Mouse (Mus musculus): Measurements from ENCODE around the gene Hpn.

Gene Hpn

GRCm38 (mm10) chr7:31115182-31115581, at the start of gene Hpn:
Gene Hpn (minus strand): TSS chr7:31115290.
- DNase-seq (ENCODE audit: low spot score in 2 of 2), result no peak

- no peak for DNase-seq (ENCODE audit: low spot score in 2 of 2)
These were observed 49.7 kb upstream of the Hpn start for GRCm38 (mm10) chr7:31164748-31165147.

GRCm38 (mm10) chr7:31163666-31164577, 48.8 kb upstream of the Hpn start:
- DNase-seq (ENCODE audit: low spot score in 2 of 2), result no peak

- DNase-seq (ENCODE audit: low spot score in 2 of 2), result no peak
These were observed 47.2 kb upstream of the Hpn start for GRCm38 (mm10) chr7:31162324-31162723.

GRCm38 (mm10) chr7:31161831-31162230, 46.7 kb upstream of the Hpn start:
- DNase-seq (ENCODE audit: low spot score in 2 of 2), result no peak

DNA sequence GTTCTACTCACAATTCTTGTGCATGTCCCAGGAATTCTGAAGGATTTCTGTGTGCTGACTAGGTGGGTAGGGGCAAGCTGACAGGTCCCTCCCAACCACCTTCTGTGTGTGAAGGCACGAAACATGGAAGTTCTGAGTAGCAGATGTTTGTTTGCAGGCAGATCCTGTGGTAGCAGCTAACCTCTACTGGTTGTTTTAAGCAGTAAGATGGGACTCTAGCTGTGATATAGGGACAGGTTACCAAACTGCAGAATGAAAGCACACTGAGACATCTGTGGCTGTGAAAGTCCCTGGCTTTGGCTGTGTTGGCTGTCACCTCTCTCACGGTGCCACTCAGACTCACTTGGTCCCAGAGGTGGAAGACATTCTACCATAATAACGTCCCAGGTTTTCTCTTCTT, 46.2 kb upstream of the Hpn start:
- no peak for DNase-seq (ENCODE audit: low spot score in 2 of 2)

DNA sequence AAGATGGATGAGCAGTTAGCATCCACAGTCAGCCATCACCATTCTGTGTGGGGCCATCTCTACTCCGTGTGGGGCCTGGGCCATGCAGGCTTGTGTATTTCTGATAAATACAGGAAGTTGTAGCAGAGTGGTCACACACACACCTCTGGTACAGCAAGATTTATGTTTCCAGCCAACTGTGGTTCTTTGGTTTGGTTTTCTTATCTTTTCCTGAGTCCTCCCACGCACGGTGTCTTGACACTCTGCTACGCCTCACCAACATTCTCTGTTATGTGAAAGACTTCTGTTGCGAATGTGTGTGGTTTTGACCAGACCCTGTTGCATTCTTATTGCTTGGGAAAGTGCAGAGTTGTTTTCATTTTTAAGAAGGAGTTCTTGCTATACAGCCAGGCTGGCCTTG, 45.7 kb upstream of the Hpn start:
- DNase-seq (ENCODE audit: low spot score in 2 of 2), result no peak

GRCm38 (mm10) chr7:31156034-31156928, 41.2 kb upstream of the Hpn start:
- DNase-seq (ENCODE audit: low spot score in 2 of 2), result peak in 1 of 2 experiments; percentile 36

- peak in 1 of 2 experiments; percentile 20 for DNase-seq (ENCODE audit: low spot score in 2 of 2)
These were observed 40.4 kb upstream of the Hpn start, which contains the start of gene Gramd1a for GRCm38 (mm10) chr7:31155296-31156033. Gene Gramd1a (minus strand): TSS chr7:31155896.

DNA sequence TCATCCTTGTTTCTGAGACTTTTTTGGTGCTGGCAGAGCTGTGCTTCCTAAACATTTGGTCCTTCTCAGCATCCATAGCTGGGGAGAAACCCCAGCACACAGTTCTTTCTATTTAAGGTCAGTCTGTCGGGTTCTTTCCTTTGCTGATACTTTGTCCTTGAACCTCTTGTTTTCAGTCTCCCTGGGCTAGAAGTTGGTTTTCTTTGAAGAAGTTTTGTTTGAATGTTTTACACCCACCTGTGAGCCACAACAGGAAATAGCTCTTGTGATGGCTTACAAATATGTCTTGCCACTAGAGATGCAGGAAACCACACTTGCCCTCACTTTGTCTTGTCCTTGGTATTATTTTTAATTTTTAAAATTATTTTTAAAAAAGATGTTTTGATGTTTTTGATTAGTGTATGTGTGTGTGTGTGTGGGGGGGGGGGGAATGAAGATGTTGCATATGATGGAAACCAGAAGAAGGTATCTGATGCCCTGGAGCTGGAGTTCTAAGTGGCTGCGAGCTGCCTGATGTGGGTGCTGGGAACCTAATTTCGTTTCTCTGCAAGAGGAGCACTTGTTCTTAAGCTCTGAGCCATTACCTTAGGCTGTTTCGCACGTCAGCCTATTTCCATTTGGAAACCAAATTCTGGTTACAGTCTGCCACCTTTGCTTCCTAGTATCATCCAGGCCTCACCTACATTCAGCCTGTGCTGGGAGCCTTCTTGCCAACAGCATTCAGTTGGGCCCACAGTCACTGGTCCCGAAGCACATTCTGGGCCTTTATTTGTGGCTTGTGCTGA, 38.6 kb upstream of the Hpn start:
- no peak for DNase-seq (ENCODE audit: low spot score in 2 of 2)

DNA sequence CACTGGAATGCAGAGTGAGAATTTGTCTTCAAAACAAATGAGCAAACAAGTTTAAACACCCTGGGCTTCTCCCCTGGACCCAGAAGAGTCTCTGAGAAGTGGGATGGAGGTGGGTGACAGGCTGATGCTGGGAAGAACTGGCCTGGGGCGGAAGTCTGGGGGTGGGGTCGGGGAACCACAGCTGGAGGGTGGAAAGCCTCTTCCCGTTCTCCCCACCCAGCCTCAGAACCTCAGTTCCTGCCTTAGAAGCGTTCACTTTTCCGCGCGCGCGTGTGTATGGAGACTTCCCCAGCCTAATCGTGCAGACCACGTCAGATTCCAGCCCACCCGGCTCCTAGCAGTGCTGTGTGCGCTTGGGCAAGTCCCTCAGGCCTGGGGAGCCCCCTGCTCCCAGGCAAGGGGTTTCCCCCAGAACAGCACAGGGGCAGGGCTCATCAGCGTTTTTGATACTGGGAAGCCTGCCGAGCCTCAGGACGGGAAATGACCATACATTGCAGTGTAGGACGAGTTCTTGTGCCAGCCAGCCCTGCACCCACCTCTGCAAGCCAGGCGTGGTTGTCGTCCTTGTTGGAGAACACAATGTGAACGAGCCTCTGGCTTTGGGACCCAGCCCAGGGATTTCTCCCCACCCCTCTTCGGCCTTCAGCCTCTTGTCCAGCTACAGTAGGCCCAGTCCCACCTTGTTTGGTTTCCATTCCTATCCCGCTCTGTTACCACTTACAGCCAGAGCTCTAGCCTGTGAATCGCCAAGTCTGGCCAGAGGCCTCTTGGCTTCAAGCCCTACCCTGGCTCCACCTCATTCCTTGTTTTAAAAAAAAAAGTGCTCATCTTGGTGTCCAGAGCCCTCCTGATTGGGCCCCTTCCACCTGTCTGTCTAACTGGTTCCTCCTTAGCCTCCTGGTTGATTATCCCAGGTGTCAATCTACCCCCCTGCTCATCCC, 36.5 kb upstream of the Hpn start:
- DNase-seq (ENCODE audit: low spot score in 2 of 2), result peak; percentile 76 to 78

GRCm38 (mm10) chr7:31150566-31151300, 35.6 kb upstream of the Hpn start:
- peak; percentile 92 for DNase-seq (ENCODE audit: low spot score in 2 of 2)

DNA sequence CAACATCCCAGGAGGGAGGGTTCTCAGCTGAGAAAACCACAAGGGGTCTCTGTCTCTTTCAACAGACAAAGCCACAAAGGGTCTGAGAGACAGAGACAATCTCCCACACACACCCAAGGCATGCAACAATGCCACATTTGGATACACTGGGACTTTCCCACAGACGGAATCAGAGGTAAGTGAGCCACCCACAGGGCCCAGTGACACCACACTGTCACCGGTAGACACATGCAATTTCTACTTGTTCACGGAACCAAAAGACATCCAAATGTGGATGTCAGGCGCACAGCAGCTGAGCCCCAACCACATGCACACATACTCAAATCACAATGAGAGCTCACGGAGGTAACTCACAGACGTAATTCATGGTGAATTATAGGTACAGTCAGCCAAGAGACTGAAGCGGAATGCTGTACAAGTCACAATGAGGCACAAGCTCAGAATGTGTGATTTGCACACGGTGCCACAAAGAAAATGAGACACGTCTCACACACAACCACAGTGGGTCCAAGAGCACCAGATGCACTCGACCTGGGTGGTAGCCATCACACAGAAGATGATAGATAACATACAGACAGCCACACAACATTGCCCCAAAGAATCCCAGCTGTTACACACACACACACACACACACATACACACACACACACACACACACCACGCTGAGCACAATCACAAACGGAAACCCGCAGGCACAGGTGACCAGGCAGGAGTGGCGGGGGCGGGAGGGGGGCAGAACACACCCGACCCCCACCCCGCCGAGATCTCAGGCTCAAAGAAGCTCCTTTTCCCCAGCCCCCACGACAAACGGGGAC, 34.9 kb upstream of the Hpn start:
- no peak for DNase-seq (ENCODE audit: low spot score in 2 of 2)

- no peak for DNase-seq (ENCODE audit: low spot score in 2 of 2)
These were observed 34.2 kb upstream of the Hpn start for GRCm38 (mm10) chr7:31149271-31149670.

- DNase-seq (ENCODE audit: low spot score in 2 of 2), result peak; percentile 71 to 73
These were observed 33.7 kb upstream of the Hpn start for GRCm38 (mm10) chr7:31148756-31149155.

DNA sequence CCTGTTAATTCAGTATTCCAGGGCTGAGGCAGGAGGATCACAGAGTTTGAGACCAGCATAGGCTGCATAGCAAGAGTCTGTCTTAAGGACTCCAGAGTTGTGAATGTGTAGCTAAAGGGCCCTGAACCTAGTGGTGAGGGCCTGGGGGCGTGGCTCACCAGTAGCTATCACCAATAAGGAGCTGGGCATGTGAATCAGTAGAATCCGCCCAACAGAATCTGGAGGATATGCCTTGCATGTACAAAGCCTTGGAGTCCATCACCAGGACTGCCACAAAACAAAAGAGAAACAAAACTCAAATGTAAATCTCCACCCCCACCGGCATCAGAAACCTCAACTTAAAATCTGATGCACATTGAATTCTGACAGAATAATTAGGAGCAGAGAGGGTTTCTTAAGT, 33.0 kb upstream of the Hpn start:
- no peak for DNase-seq (ENCODE audit: low spot score in 2 of 2)

DNA sequence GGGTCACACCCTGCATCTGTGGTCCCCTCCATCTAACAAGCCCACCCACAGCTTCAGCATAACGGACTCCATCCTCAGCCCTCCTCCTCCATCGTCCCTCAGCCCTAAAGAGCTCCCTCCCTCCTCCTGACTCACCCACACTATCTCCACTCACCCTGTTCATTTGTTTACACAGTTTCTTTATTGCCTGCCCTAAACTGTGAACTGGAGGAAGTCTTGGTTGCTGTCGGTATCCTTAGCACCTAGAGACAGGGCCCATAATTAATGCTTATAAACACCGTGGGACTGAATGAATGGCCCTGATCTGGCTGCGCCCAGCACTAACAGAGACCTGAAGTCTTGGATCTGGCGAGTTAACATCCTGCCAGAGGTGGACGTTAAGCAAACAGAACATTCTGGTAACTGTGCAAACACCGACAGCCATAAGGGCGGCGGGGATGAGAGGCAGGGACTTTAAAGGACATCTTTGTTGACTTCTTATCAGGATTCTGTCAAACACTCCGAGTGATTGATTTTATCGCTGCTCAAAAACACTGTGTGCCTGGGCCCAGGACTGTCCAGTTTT, 30.6 kb upstream of the Hpn start:
- no peak for DNase-seq (ENCODE audit: low spot score in 2 of 2)

DNA sequence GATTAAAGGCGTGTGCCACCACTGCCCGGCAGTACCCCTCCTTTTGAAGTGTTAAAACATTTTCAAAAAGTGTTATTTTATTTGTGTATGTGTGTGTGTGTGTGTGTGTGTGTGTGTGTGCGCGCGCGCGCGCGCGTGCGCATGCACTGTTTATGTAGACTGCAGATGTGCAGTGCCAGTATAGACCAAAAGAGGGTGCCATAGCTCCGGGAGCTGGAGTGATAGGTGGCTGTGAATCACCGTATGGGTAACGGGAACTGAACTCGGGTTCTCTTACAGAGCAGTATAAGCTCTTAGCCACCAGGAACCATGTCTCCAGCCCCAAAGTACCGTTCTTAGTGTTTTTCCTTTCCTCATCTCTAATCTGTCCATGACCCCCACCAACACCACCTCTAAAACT, 29.8 kb upstream of the Hpn start:
- DNase-seq (ENCODE audit: low spot score in 2 of 2), result no peak

Measured in right cerebral cortex, postnatal 10 days (tissue).